In the genomic region with DNA sequence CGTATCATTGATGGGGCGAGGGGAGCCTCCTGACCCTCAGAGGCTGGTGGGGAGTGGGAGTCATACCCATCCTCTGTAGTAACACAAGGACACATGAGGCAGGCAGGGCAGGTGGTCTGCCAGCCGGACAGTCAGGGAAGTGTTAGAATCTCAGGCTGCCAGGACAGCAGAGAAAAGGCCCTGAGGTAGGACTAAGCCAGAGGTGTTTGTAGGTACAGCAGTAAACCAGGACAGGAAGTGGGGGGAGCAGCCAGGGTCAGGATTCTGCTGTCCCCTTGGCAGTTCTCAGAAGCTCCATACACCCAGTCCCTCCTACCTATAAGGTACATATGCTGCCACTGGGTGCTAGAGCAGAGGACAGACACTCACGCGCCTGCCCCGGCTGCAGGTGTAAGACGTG, we compare ENCODE assay signal across 22 mouse cellular contexts. TPM values are rescaled to one million over a fixed set of nuclear protein-coding genes. Genes with fewer than 3 reads are reported as not detected.
DNase-seq lines count a peak whose midpoint lies in the region; ATAC-seq and TF ChIP-seq lines count a peak whose summit lies in the region.
"Had no signal": no experiment of that assay in that cellular context is flagged by ENCODE, and none has a peak within 500 bp of the region (broad histone marks: within the 10 kb centered on the region; RNA-seq: fewer than 3 reads in every experiment).

No protein-coding gene starts in this region.

- no peak overlapping the region for H3K27ac ChIP-seq in liver, postnatal 0 days (ENCODE audit: low read depth)
- H3K27ac ChIP-seq in liver, embryonic 11.5 days (ENCODE audit: low read depth, low read length), result no peak overlapping the region
- H3K27ac ChIP-seq: embryonic facial prominence, embryonic 15.5 days; forebrain, embryonic 12.5 days; gastrocnemius, adult 2 months; heart, adult 2 months; heart, embryonic 13.5 days; hindbrain, embryonic 14.5 days; intestine, embryonic 15.5 days had no signal

- no peaks in the 10 kb centered on the region for H3K9me3 ChIP-seq in liver, postnatal 0 days (ENCODE audit: low read length)
- H3K9me3 ChIP-seq in liver, embryonic 11.5 days (ENCODE audit: control insufficient read depth, low read length), result no peaks in the 10 kb centered on the region
- H3K9me3 ChIP-seq: embryonic facial prominence, embryonic 15.5 days; forebrain, embryonic 12.5 days; heart, embryonic 13.5 days; intestine, embryonic 15.5 days had no signal

- H3K4me1 ChIP-seq in liver, postnatal 0 days (ENCODE audit: insufficient read depth), result peaks cover 17% of the 10 kb centered on the region
- peaks cover 15% of the 10 kb centered on the region for H3K4me1 ChIP-seq in liver, embryonic 11.5 days (replicated peaks; ENCODE audit: control insufficient read depth, insufficient read depth, low read length)

- H3K4me2 ChIP-seq in liver, postnatal 0 days (ENCODE audit: low read depth, low read length), result no peak overlapping the region
- H3K4me2 ChIP-seq in liver, embryonic 11.5 days, result no peak overlapping the region
- H3K4me2 ChIP-seq: embryonic facial prominence, embryonic 15.5 days; forebrain, embryonic 12.5 days; heart, embryonic 13.5 days; hindbrain, embryonic 14.5 days; intestine, embryonic 15.5 days had no signal

- no peak for ATAC-seq in cerebellum, adult (ENCODE audit: insufficient number of reproducible peaks, low FRiP score, low TSS enrichment)
- no peak for ATAC-seq in liver, postnatal 0 days
- ATAC-seq in liver, embryonic 11.5 days (replicated peaks; ENCODE audit: low FRiP score), result no peak
- ATAC-seq: intestine, embryonic 15.5 days had no signal

- H3K36me3 ChIP-seq in liver, postnatal 0 days (replicated peaks; ENCODE audit: insufficient read depth, low read length), result peaks cover 31% of the 10 kb centered on the region
- H3K36me3 ChIP-seq in liver, embryonic 11.5 days (ENCODE audit: control insufficient read depth, insufficient read depth, low read length), result peaks cover 23% of the 10 kb centered on the region; the same call in 1 of the 2 replicates

- no peak for TF ChIP-seq CTCF in liver, postnatal 0 days (IDR thresholded peaks at IDR 0.05; ENCODE audit: low read depth)

- TF ChIP-seq EP300 in liver, postnatal 0 days (IDR thresholded peaks at IDR 0.05; ENCODE audit: low read depth), result no peak

- H3K9ac ChIP-seq in liver, postnatal 0 days (replicated peaks), result no peak overlapping the region
- no peak overlapping the region for H3K9ac ChIP-seq in liver, embryonic 11.5 days (ENCODE audit: low read depth, low read length)
- H3K9ac ChIP-seq: embryonic facial prominence, embryonic 15.5 days; forebrain, embryonic 12.5 days; heart, embryonic 13.5 days; hindbrain, embryonic 14.5 days; intestine, embryonic 15.5 days had no signal

- no peak overlapping the region for H3K4me3 ChIP-seq in liver, postnatal 0 days (ENCODE audit: low read depth, low read length)
- no peak overlapping the region for H3K4me3 ChIP-seq in liver, embryonic 11.5 days (ENCODE audit: low read depth, low read length)
- H3K4me3 ChIP-seq: embryonic facial prominence, embryonic 15.5 days; erythroblast, embryonic 14.5 days; forebrain, embryonic 12.5 days; gastrocnemius, adult 2 months; heart, adult 2 months; heart, embryonic 13.5 days; intestine, embryonic 15.5 days had no signal

- 81% methylated on average over 7 of the region's 7 CpGs for WGBS in liver, postnatal 0 days (ENCODE audit: insufficient replicate concordance)
- 92% methylated on average over 7 of the region's 7 CpGs for WGBS in liver, embryonic 11.5 days

- no peaks in the 10 kb centered on the region for H3K27me3 ChIP-seq in liver, postnatal 0 days (ENCODE audit: insufficient read depth, low read length)
- no peaks in the 10 kb centered on the region for H3K27me3 ChIP-seq in liver, embryonic 11.5 days (replicated peaks; ENCODE audit: control insufficient read depth, insufficient read depth, low read length)
- H3K27me3 ChIP-seq: embryonic facial prominence, embryonic 15.5 days; forebrain, embryonic 12.5 days; intestine, embryonic 15.5 days had no signal

- DNase-seq in cerebellum, adult 9-11 months, result peak; percentile 48
- peak; percentile 91 for DNase-seq in heart, adult 11 months
- DNase-seq in heart, adult 8-10 months (ENCODE audit: low spot score), result no peak
- DNase-seq in liver, postnatal 0 days, result peak; percentile 11
- no peak for DNase-seq in liver, embryonic 11.5 days (ENCODE audit: low spot score)
- DNase-seq: adrenal gland, adult 2 months; adrenal gland, postnatal 25 days; cerebellum, postnatal 10 days; embryo, embryonic 11 days; gastrocnemius, adult 2 months; gastrocnemius, postnatal 36 days; heart, adult 2 months; heart, postnatal 4 days; kidney, adult 18-20 months had no signal

RNA-seq across cellular contexts. Expression of gene Yju2, which starts 2.7 kb away (rescaled TPM):
- 10 to 100 TPM in 1 of 4 experiments, 1 to 10 TPM in 3; 8.2 to 10.3 (median 9.0) TPM for total RNA-seq in heart, adult 8-10 months (2022)
- 6.3 and 7.1 TPM in 2 replicates for polyA plus RNA-seq in liver, postnatal 0 days (2015; fragmentation: Nextera tagmentation; extraction: Ambion mirVana)
- 20.9 and 23.4 TPM in 2 replicates for polyA plus RNA-seq in liver, embryonic 11.5 days (2014; fragmentation: Nextera tagmentation; extraction: Ambion mirVana)

RNA-seq across cellular contexts. Expression of gene Shd, which starts 8.6 kb away (rescaled TPM):
- 1 to 10 TPM in 3 of 4 experiments, under 1 TPM in 1; 0.66 to 2.0 (median 1.5) TPM for total RNA-seq in heart, adult 8-10 months (2022)
- polyA plus RNA-seq in liver, postnatal 0 days (2015; fragmentation: Nextera tagmentation; extraction: Ambion mirVana), result 0.26 and 0.34 TPM in 2 replicates
- 2.4 and 2.5 TPM in 2 replicates for polyA plus RNA-seq in liver, embryonic 11.5 days (2014; fragmentation: Nextera tagmentation; extraction: Ambion mirVana)
- total RNA-seq: common myeloid progenitor, adult 5-6 weeks; gastrocnemius, postnatal 36 days had no signal
- polyA plus RNA-seq: erythroblast, embryonic 14.5 days had no signal

RNA-seq across cellular contexts. Expression of gene Ebi3, which starts 9.2 kb away (rescaled TPM):
- total RNA-seq in heart, adult 8-10 months (2022), result under 1 TPM; 0.23 to 0.97 (median 0.41) TPM
- polyA plus RNA-seq in liver, postnatal 0 days (2015; fragmentation: Nextera tagmentation; extraction: Ambion mirVana), result 10.0 and 10.5 TPM in 2 replicates
- polyA plus RNA-seq in liver, embryonic 11.5 days (2014; fragmentation: Nextera tagmentation; extraction: Ambion mirVana), result 3.5 and 4.7 TPM in 2 replicates
- total RNA-seq: gastrocnemius, postnatal 36 days had no signal

RNA-seq across cellular contexts. Expression of gene Zfp119b, which starts 12.3 kb away (rescaled TPM):
- total RNA-seq in heart, adult 8-10 months (2022), result 1 to 10 TPM; 2.4 to 3.9 (median 3.1) TPM
- polyA plus RNA-seq in liver, postnatal 0 days (2015; fragmentation: Nextera tagmentation; extraction: Ambion mirVana), result 3.8 and 4.4 TPM in 2 replicates
- polyA plus RNA-seq in liver, embryonic 11.5 days (2014; fragmentation: Nextera tagmentation; extraction: Ambion mirVana), result 3.8 and 4.4 TPM in 2 replicates
- polyA plus RNA-seq: adrenal gland, adult 2 months; erythroblast, embryonic 14.5 days had no signal

RNA-seq across cellular contexts. Expression of gene Fsd1, which starts 24.7 kb away (rescaled TPM):
- 1 to 10 TPM in 1 of 4 experiments, under 1 TPM in 1, not detected in 2; 0.52 to 1.6 TPM for total RNA-seq in heart, adult 8-10 months (2022)
- polyA plus RNA-seq in liver, postnatal 0 days (2015; fragmentation: Nextera tagmentation; extraction: Ambion mirVana), result not detected in 2 replicates
- 6.4 and 8.8 TPM in 2 replicates for polyA plus RNA-seq in liver, embryonic 11.5 days (2014; fragmentation: Nextera tagmentation; extraction: Ambion mirVana)
- total RNA-seq: common myeloid progenitor, adult 5-6 weeks; gastrocnemius, adult 2 months; gastrocnemius, postnatal 36 days had no signal
- polyA plus RNA-seq: erythroblast, embryonic 14.5 days had no signal

Comparison
In these comparisons a context has a peak if more than half of its experiments do, and no peak if none do; other contexts are left out.
1. DNase-seq: peak in cerebellum, adult 9-11 months (single experiment), heart, adult 11 months (single experiment) and liver, postnatal 0 days (single experiment); none in heart, adult 8-10 months (single experiment) and liver, embryonic 11.5 days (single experiment).